In genomic region chr2:17571716-17572115, GRCm38 (mm10) we compare ENCODE assay signal across 35 mouse cellular contexts.
"Had no signal": no experiment of that assay in that cellular context is flagged by ENCODE, and none has a peak within 500 bp of the region (broad histone marks: within the 10 kb centered on the region; RNA-seq: fewer than 3 reads in every experiment).

No protein-coding gene starts in this region.

- H3K27ac ChIP-seq: heart, embryonic 10.5 days; heart, embryonic 13.5 days; heart, embryonic 15.5 days; hindbrain, embryonic 10.5 days; hindbrain, embryonic 12.5 days; hindbrain, embryonic 13.5 days; hindbrain, embryonic 14.5 days; hindbrain, embryonic 15.5 days; hindbrain, postnatal 0 days; intestine, embryonic 15.5 days; kidney, embryonic 15.5 days; kidney, postnatal 0 days; layer of hippocampus, adult 2 months had no signal

- H3K36me3 ChIP-seq: heart, embryonic 10.5 days; heart, embryonic 12.5 days; heart, embryonic 13.5 days; heart, embryonic 15.5 days; hindbrain, embryonic 10.5 days; hindbrain, embryonic 12.5 days; hindbrain, embryonic 13.5 days; hindbrain, embryonic 15.5 days; intestine, embryonic 15.5 days; kidney, embryonic 15.5 days had no signal

- ATAC-seq: hindbrain, embryonic 16.5 days; hindbrain, postnatal 0 days; inflammation-experienced regulatory T-cells, adult 6 months; intestine, embryonic 15.5 days; intestine, embryonic 16.5 days; intestine, postnatal 0 days had no signal

- H3K27me3 ChIP-seq: heart, embryonic 12.5 days; heart, embryonic 13.5 days; heart, embryonic 15.5 days; hindbrain, embryonic 12.5 days; hindbrain, embryonic 13.5 days; hindbrain, embryonic 15.5 days; intestine, embryonic 15.5 days; kidney, embryonic 15.5 days had no signal

- DNase-seq: heart, postnatal 10 days; heart, postnatal 14 days; heart, postnatal 36 days; heart, postnatal 4 days; kidney, adult 11 months; kidney, adult 18-20 months; kidney, adult 2 months; kidney, adult 8-10 months; kidney, adult 9 months; kidney, postnatal 10 days; kidney, postnatal 14 days; kidney, postnatal 25 days; kidney, postnatal 36 days; kidney, postnatal 4 days; layer of hippocampus, adult 9-11 months; layer of hippocampus, postnatal 36 days had no signal

- H3K4me3 ChIP-seq: heart, embryonic 10.5 days; heart, embryonic 12.5 days; heart, embryonic 13.5 days; heart, embryonic 15.5 days; hindbrain, embryonic 10.5 days; hindbrain, embryonic 12.5 days; hindbrain, embryonic 13.5 days; hindbrain, embryonic 15.5 days; intestine, embryonic 15.5 days; kidney, embryonic 15.5 days; layer of hippocampus, adult 2 months had no signal

- H3K9me3 ChIP-seq: heart, embryonic 10.5 days; heart, embryonic 12.5 days; heart, embryonic 13.5 days; heart, embryonic 15.5 days; hindbrain, embryonic 10.5 days; hindbrain, embryonic 12.5 days; hindbrain, embryonic 13.5 days; hindbrain, embryonic 15.5 days; intestine, embryonic 15.5 days; kidney, embryonic 15.5 days had no signal

- H3K9ac ChIP-seq: heart, embryonic 12.5 days; heart, embryonic 13.5 days; heart, embryonic 15.5 days; hindbrain, embryonic 12.5 days; hindbrain, embryonic 13.5 days; hindbrain, embryonic 14.5 days; hindbrain, embryonic 15.5 days; intestine, embryonic 15.5 days; kidney, embryonic 15.5 days had no signal

- H3K4me2 ChIP-seq: heart, embryonic 11.5 days; heart, embryonic 12.5 days; heart, embryonic 13.5 days; heart, embryonic 15.5 days; hindbrain, embryonic 12.5 days; hindbrain, embryonic 13.5 days; hindbrain, embryonic 14.5 days; hindbrain, embryonic 15.5 days; intestine, embryonic 15.5 days; kidney, embryonic 15.5 days had no signal

- H3K4me1 ChIP-seq: heart, embryonic 10.5 days; heart, embryonic 12.5 days; heart, embryonic 13.5 days; heart, embryonic 15.5 days; hindbrain, embryonic 10.5 days; hindbrain, embryonic 12.5 days; hindbrain, embryonic 13.5 days; hindbrain, embryonic 15.5 days; intestine, embryonic 15.5 days; kidney, embryonic 15.5 days had no signal
